ENCODE assay signal across 35 mouse cellular contexts in genomic region chr5:90501752-90502151, GRCm38 (mm10). TPM values are rescaled to one million over a fixed set of nuclear protein-coding genes. Genes with fewer than 3 reads are reported as not detected.
"Had no signal": no experiment of that assay in that cellular context is flagged by ENCODE, and none has a peak within 500 bp of the region (broad histone marks: within the 10 kb centered on the region; RNA-seq: fewer than 3 reads in every experiment).

No protein-coding gene starts in this region.

- ATAC-seq: liver, embryonic 12.5 days; liver, postnatal 0 days; lung, postnatal 0 days; midbrain, embryonic 13.5 days; midbrain, embryonic 15.5 days; midbrain, embryonic 16.5 days had no signal

- DNase-seq: left cerebral cortex, postnatal 4 days; liver; liver, embryonic 13.5 days; liver, postnatal 0 days; lung, adult 18-20 months; lung, adult 2 months; lung, embryonic 14.5 days; lung, postnatal 10 days; lung, postnatal 14 days; lung, postnatal 36 days; lung, postnatal 4 days had no signal

- H3K4me3 ChIP-seq: left cerebral cortex, adult 2 months; limb, embryonic 10.5 days; limb, embryonic 12.5 days; limb, embryonic 13.5 days; limb, embryonic 15.5 days; liver, embryonic 12.5 days; liver, embryonic 13.5 days; liver, embryonic 15.5 days; lung, embryonic 15.5 days; megakaryocyte, embryonic 14.5 days; midbrain, embryonic 10.5 days; midbrain, embryonic 12.5 days; midbrain, embryonic 13.5 days; midbrain, embryonic 15.5 days; myocyte had no signal

- H3K9ac ChIP-seq: limb, embryonic 12.5 days; limb, embryonic 13.5 days; limb, embryonic 15.5 days; liver, embryonic 12.5 days; liver, embryonic 13.5 days; liver, embryonic 14.5 days; liver, embryonic 15.5 days; liver, postnatal 0 days; lung, embryonic 14.5 days; lung, embryonic 15.5 days; midbrain, embryonic 12.5 days; midbrain, embryonic 13.5 days; midbrain, embryonic 15.5 days had no signal

- H3K4me1 ChIP-seq: limb, embryonic 10.5 days; limb, embryonic 12.5 days; limb, embryonic 13.5 days; limb, embryonic 15.5 days; liver, embryonic 12.5 days; liver, embryonic 13.5 days; liver, embryonic 15.5 days; lung, embryonic 15.5 days; midbrain, embryonic 10.5 days; midbrain, embryonic 12.5 days; midbrain, embryonic 13.5 days; midbrain, embryonic 15.5 days had no signal

- H3K4me2 ChIP-seq: limb, embryonic 12.5 days; limb, embryonic 13.5 days; limb, embryonic 15.5 days; liver, embryonic 11.5 days; liver, embryonic 12.5 days; liver, embryonic 13.5 days; liver, embryonic 15.5 days; lung, embryonic 14.5 days; lung, embryonic 15.5 days; midbrain, embryonic 12.5 days; midbrain, embryonic 13.5 days; midbrain, embryonic 15.5 days had no signal

- H3K9me3 ChIP-seq: limb, embryonic 10.5 days; limb, embryonic 12.5 days; limb, embryonic 13.5 days; limb, embryonic 15.5 days; liver, embryonic 12.5 days; liver, embryonic 13.5 days; liver, embryonic 15.5 days; lung, embryonic 15.5 days; midbrain, embryonic 10.5 days; midbrain, embryonic 12.5 days; midbrain, embryonic 13.5 days; midbrain, embryonic 15.5 days had no signal

- H3K27ac ChIP-seq: left cerebral cortex, adult 2 months; limb, embryonic 10.5 days; limb, embryonic 12.5 days; limb, embryonic 13.5 days; limb, embryonic 15.5 days; liver, embryonic 12.5 days; liver, embryonic 13.5 days; liver, embryonic 14.5 days; liver, embryonic 15.5 days; lung, embryonic 15.5 days; macrophage; midbrain, embryonic 10.5 days; midbrain, embryonic 12.5 days; midbrain, embryonic 13.5 days; midbrain, embryonic 15.5 days had no signal

- H3K36me3 ChIP-seq: limb, embryonic 10.5 days; limb, embryonic 12.5 days; limb, embryonic 13.5 days; limb, embryonic 15.5 days; liver, embryonic 12.5 days; liver, embryonic 13.5 days; liver, embryonic 15.5 days; lung, embryonic 15.5 days; midbrain, embryonic 10.5 days; midbrain, embryonic 12.5 days; midbrain, embryonic 13.5 days; midbrain, embryonic 15.5 days had no signal

- H3K27me3 ChIP-seq: limb, embryonic 12.5 days; limb, embryonic 13.5 days; limb, embryonic 15.5 days; liver, embryonic 12.5 days; liver, embryonic 13.5 days; liver, embryonic 15.5 days; lung, embryonic 15.5 days; midbrain, embryonic 12.5 days; midbrain, embryonic 13.5 days; midbrain, embryonic 15.5 days had no signal

RNA-seq across cellular contexts. Expression of gene Afm, which starts 17.0 kb away (rescaled TPM):
- polyA plus RNA-seq: limb, embryonic 10.5 days; limb, embryonic 11.5 days; limb, embryonic 12.5 days; limb, embryonic 13.5 days; limb, embryonic 14.5 days; limb, embryonic 15.5 days; lung, adult 2 months; lung, embryonic 14.5 days; lung, embryonic 16.5 days; lung, postnatal 0 days; macrophage; midbrain, embryonic 10.5 days; midbrain, embryonic 12.5 days; midbrain, embryonic 13.5 days; midbrain, embryonic 15.5 days; midbrain, embryonic 16.5 days; midbrain, postnatal 0 days; myocyte; neural tube, embryonic 11.5 days had no signal

RNA-seq across cellular contexts. Expression of gene Alb, which starts 41.1 kb away (rescaled TPM):
- polyA plus RNA-seq: limb, embryonic 10.5 days; macrophage; midbrain, embryonic 10.5 days; midbrain, embryonic 12.5 days; midbrain, embryonic 16.5 days; myocyte had no signal

RNA-seq across cellular contexts. Expression of gene 5830473C10Rik, which starts 59.2 kb away (rescaled TPM):
- polyA plus RNA-seq: limb, embryonic 10.5 days; limb, embryonic 11.5 days; limb, embryonic 12.5 days; limb, embryonic 15.5 days; lung, adult 2 months; lung, postnatal 0 days; macrophage; midbrain, embryonic 10.5 days; midbrain, embryonic 12.5 days; midbrain, embryonic 13.5 days; midbrain, embryonic 16.5 days; myocyte; neural tube, embryonic 11.5 days had no signal
